Mouse (Mus musculus): ENCODE data around the gene Agmo.

DNA sequence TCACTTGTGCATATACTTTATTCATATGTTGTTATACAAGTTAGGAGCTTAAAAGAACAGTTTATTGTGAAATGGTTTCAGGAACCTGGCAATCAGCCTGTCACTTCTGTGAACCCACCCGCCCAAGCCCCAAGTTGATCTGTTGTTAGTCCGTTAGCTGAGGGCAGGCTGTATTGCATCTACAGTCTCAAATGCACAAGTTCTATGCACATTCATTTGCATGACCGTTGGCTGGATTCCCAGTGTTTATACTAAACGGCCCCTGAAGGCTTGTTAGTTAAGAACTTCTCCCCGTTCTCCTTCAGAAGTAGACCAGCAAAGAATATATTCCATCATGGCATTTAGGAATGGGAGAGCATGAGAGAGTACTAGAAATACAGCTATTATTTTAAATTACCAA lies 102.8 kb downstream of the Agmo start:
- TF ChIP-seq POLR2A (IDR thresholded peaks at IDR 0.05; ENCODE audit: borderline replicate concordance, low read depth, low read length): no peak
- no peak for TF ChIP-seq CTCF (IDR thresholded peaks at IDR 0.05; ENCODE audit: low read depth, low read length)

Measured in bone marrow macrophage, adult 2 months (primary cell).